Mouse (Mus musculus): ENCODE data around the gene D1Ertd622e. TPM values are rescaled to one million over a fixed set of nuclear protein-coding genes. Genes with fewer than 3 reads are reported as not detected.

D1Ertd622e gene
- polyA plus RNA-seq, 1 experiment from 2014 or later: 37.8 TPM

GRCm38 (mm10) chr1:97630146-97630545, 31.7 kb downstream of the D1Ertd622e start:
- Histone ChIP-seq H3K4me1 (replicated peaks; ENCODE audit: control insufficient read depth, insufficient read depth, low read length) (peaks cover 7% of the 10 kb centered on the region), H3K27me3 (replicated peaks; ENCODE audit: control insufficient read depth, insufficient read depth, low read length) (no peaks in the 10 kb centered on the region), H3K9me3 (ENCODE audit: control insufficient read depth, low read length) (no peaks in the 10 kb centered on the region), H3K27ac (ENCODE audit: low read depth, low read length) (no peak overlapping the region), H3K4me3 (ENCODE audit: low read depth, low read length) (no peak overlapping the region), H3K4me2 (no peak overlapping the region), H3K9ac (ENCODE audit: low read depth, low read length) (no peak overlapping the region), H3K36me3 (ENCODE audit: control insufficient read depth, insufficient read depth, low read length) (no peaks in the 10 kb centered on the region)
- ATAC-seq (replicated peaks; ENCODE audit: low FRiP score) (no peak), DNase-seq (ENCODE audit: low spot score) (no peak)
- 79% methylated on average over 5 of the region's 5 CpGs for WGBS

- no peaks in the 10 kb centered on the region for H3K36me3 ChIP-seq (ENCODE audit: control insufficient read depth, insufficient read depth, low read length)
- no peak overlapping the region for H3K9ac ChIP-seq (ENCODE audit: low read depth, low read length)
- H3K4me2 ChIP-seq: no peak overlapping the region
- no peak for ATAC-seq (replicated peaks; ENCODE audit: low FRiP score)
- 89% methylated on average over 7 of the region's 7 CpGs for WGBS
- H3K4me3 ChIP-seq (ENCODE audit: low read depth, low read length): no peak overlapping the region
- H3K4me1 ChIP-seq (replicated peaks; ENCODE audit: control insufficient read depth, insufficient read depth, low read length): peaks cover 7% of the 10 kb centered on the region
- no peaks in the 10 kb centered on the region for H3K9me3 ChIP-seq (ENCODE audit: control insufficient read depth, low read length)
- no peak for DNase-seq (ENCODE audit: low spot score)
- H3K27ac ChIP-seq (ENCODE audit: low read depth, low read length): no peak overlapping the region
- H3K27me3 ChIP-seq (replicated peaks; ENCODE audit: control insufficient read depth, insufficient read depth, low read length): no peaks in the 10 kb centered on the region
Measured at GRCm38 (mm10) chr1:97628859-97629258, 33.0 kb downstream of the D1Ertd622e start.

GRCm38 (mm10) chr1:97628016-97628415, 33.9 kb downstream of the D1Ertd622e start:
- WGBS: 88% methylated on average over 8 of the region's 8 CpGs
- Histone ChIP-seq H3K4me3 (ENCODE audit: low read depth, low read length) (no peak overlapping the region), H3K36me3 (ENCODE audit: control insufficient read depth, insufficient read depth, low read length) (no peaks in the 10 kb centered on the region), H3K9me3 (ENCODE audit: control insufficient read depth, low read length) (no peaks in the 10 kb centered on the region), H3K27ac (ENCODE audit: low read depth, low read length) (no peak overlapping the region), H3K9ac (ENCODE audit: low read depth, low read length) (no peak overlapping the region), H3K27me3 (replicated peaks; ENCODE audit: control insufficient read depth, insufficient read depth, low read length) (no peaks in the 10 kb centered on the region), H3K4me2 (no peak overlapping the region), H3K4me1 (replicated peaks; ENCODE audit: control insufficient read depth, insufficient read depth, low read length) (peaks cover 7% of the 10 kb centered on the region)
- ATAC-seq (replicated peaks; ENCODE audit: low FRiP score) (no peak), DNase-seq (ENCODE audit: low spot score) (no peak)

- ATAC-seq (replicated peaks; ENCODE audit: low FRiP score): no peak
- WGBS: 53% methylated on average over 6 of the region's 6 CpGs
- H3K4me2 ChIP-seq: no peak overlapping the region
Measured at GRCm38 (mm10) chr1:97625427-97625826, 36.4 kb downstream of the D1Ertd622e start.

GRCm38 (mm10) chr1:97624386-97624785, 37.5 kb downstream of the D1Ertd622e start:
- Histone ChIP-seq H3K4me2 (no peak overlapping the region), H3K4me3 (ENCODE audit: low read depth, low read length) (no peak overlapping the region), H3K27ac (ENCODE audit: low read depth, low read length) (no peak overlapping the region), H3K4me1 (replicated peaks; ENCODE audit: control insufficient read depth, insufficient read depth, low read length) (peaks cover 3% of the 10 kb centered on the region; the same call in 1 of the 2 replicates), H3K36me3 (ENCODE audit: control insufficient read depth, insufficient read depth, low read length) (no peaks in the 10 kb centered on the region), H3K9me3 (ENCODE audit: control insufficient read depth, low read length) (no peaks in the 10 kb centered on the region), H3K9ac (ENCODE audit: low read depth, low read length) (no peak overlapping the region), H3K27me3 (replicated peaks; ENCODE audit: control insufficient read depth, insufficient read depth, low read length) (no peaks in the 10 kb centered on the region)
- ATAC-seq (replicated peaks; ENCODE audit: low FRiP score) (no peak), DNase-seq (ENCODE audit: low spot score) (no peak)
- 71% methylated on average over 2 of the region's 2 CpGs for WGBS

More at GRCm38 (mm10) chr1:97625427-97625826, 36.4 kb downstream of the D1Ertd622e start:
- Histone ChIP-seq H3K4me3 (ENCODE audit: low read depth, low read length) (no peak overlapping the region), H3K27ac (ENCODE audit: low read depth, low read length) (no peak overlapping the region), H3K9ac (ENCODE audit: low read depth, low read length) (no peak overlapping the region), H3K27me3 (replicated peaks; ENCODE audit: control insufficient read depth, insufficient read depth, low read length) (no peaks in the 10 kb centered on the region), H3K9me3 (ENCODE audit: control insufficient read depth, low read length) (no peaks in the 10 kb centered on the region), H3K4me1 (replicated peaks; ENCODE audit: control insufficient read depth, insufficient read depth, low read length) (peaks cover 3% of the 10 kb centered on the region; the same call in 1 of the 2 replicates), H3K36me3 (ENCODE audit: control insufficient read depth, insufficient read depth, low read length) (no peaks in the 10 kb centered on the region)
- DNase-seq (ENCODE audit: low spot score): no peak

- no peak for ATAC-seq (replicated peaks; ENCODE audit: low FRiP score)
- Histone ChIP-seq H3K27me3 (replicated peaks; ENCODE audit: control insufficient read depth, insufficient read depth, low read length) (no peaks in the 10 kb centered on the region), H3K9me3 (ENCODE audit: control insufficient read depth, low read length) (no peaks in the 10 kb centered on the region), H3K4me1 (replicated peaks; ENCODE audit: control insufficient read depth, insufficient read depth, low read length) (peaks cover 3% of the 10 kb centered on the region; the same call in 1 of the 2 replicates), H3K36me3 (ENCODE audit: control insufficient read depth, insufficient read depth, low read length) (no peaks in the 10 kb centered on the region), H3K4me3 (ENCODE audit: low read depth, low read length) (no peak overlapping the region), H3K4me2 (no peak overlapping the region), H3K27ac (ENCODE audit: low read depth, low read length) (no peak overlapping the region), H3K9ac (ENCODE audit: low read depth, low read length) (no peak overlapping the region)
- WGBS: 53% methylated on average over 1 of the region's 1 CpGs
- DNase-seq (ENCODE audit: low spot score): no peak
Measured at GRCm38 (mm10) chr1:97623214-97623856, 38.5 kb downstream of the D1Ertd622e start.

- Histone ChIP-seq H3K9me3 (ENCODE audit: control insufficient read depth, low read length) (no peaks in the 10 kb centered on the region), H3K4me2 (no peak overlapping the region), H3K27me3 (replicated peaks; ENCODE audit: control insufficient read depth, insufficient read depth, low read length) (no peaks in the 10 kb centered on the region), H3K4me1 (replicated peaks; ENCODE audit: control insufficient read depth, insufficient read depth, low read length) (peaks cover 3% of the 10 kb centered on the region; the same call in 1 of the 2 replicates), H3K36me3 (ENCODE audit: control insufficient read depth, insufficient read depth, low read length) (no peaks in the 10 kb centered on the region), H3K27ac (ENCODE audit: low read depth, low read length) (no peak overlapping the region), H3K9ac (ENCODE audit: low read depth, low read length) (no peak overlapping the region), H3K4me3 (ENCODE audit: low read depth, low read length) (no peak overlapping the region)
- DNase-seq (ENCODE audit: low spot score) (no peak), ATAC-seq (replicated peaks; ENCODE audit: low FRiP score) (no peak)
- 43% methylated on average over 5 of the region's 5 CpGs for whole genome bisulfite sequencing
Measured at GRCm38 (mm10) chr1:97622574-97623208, 39.2 kb downstream of the D1Ertd622e start.

- H3K9me3 ChIP-seq (ENCODE audit: control insufficient read depth, low read length): no peaks in the 10 kb centered on the region
- ATAC-seq (replicated peaks; ENCODE audit: low FRiP score) (no peak), DNase-seq (ENCODE audit: low spot score) (no peak)
- WGBS: 89% methylated on average over 8 of the region's 8 CpGs
- no peaks in the 10 kb centered on the region for H3K4me1 ChIP-seq (replicated peaks; ENCODE audit: control insufficient read depth, insufficient read depth, low read length)
- H3K36me3 ChIP-seq (ENCODE audit: control insufficient read depth, insufficient read depth, low read length): no peaks in the 10 kb centered on the region
- H3K27me3 ChIP-seq (replicated peaks; ENCODE audit: control insufficient read depth, insufficient read depth, low read length): no peaks in the 10 kb centered on the region
- H3K4me2 ChIP-seq: no peak overlapping the region
- H3K4me3 ChIP-seq (ENCODE audit: low read depth, low read length): no peak overlapping the region
- no peak overlapping the region for H3K9ac ChIP-seq (ENCODE audit: low read depth, low read length)
- H3K27ac ChIP-seq (ENCODE audit: low read depth, low read length): no peak overlapping the region
Measured at GRCm38 (mm10) chr1:97619621-97620320, 42.1 kb downstream of the D1Ertd622e start.

Measured in liver, embryonic 11.5 days (tissue).